Mouse (Mus musculus) erythroid progenitor cell, adult 5-6 weeks (primary cell): ENCODE results near the gene Eif2b2. TPM values are rescaled to one million over a fixed set of nuclear protein-coding genes. Genes with fewer than 3 reads are reported as not detected.

Experiments
- ATAC-seq: replicated peaks from 2 replicates; pipeline ENCODE4 v1.8.0; 2016; ENCODE audit warnings: moderate number of reproducible peaks, mild to moderate bottlenecking, moderate TSS enrichment, inconsistent platforms; ENCODE audit not compliant: poor library complexity, low FRiP score, severe bottlenecking
- total RNA-seq, 2 experiments: library from RNA; stranded (forward) in 1 of 2; stranded (reverse) in 1 of 2; fragments of 150-400 nt in 1 of 2; fragments of 186-747, 209-891 nt in 1 of 2; gene quantifications; 2 replicates each; pipeline versions ENCODE4 v1.2.3 to v1.2.4; 2015 to 2017; ENCODE audit warnings: low replicate concordance in 2 of 2

Gene Eif2b2
- total RNA-seq, 2 experiments from 2014 or later = 10.9 to 48.4 TPM

DNA sequence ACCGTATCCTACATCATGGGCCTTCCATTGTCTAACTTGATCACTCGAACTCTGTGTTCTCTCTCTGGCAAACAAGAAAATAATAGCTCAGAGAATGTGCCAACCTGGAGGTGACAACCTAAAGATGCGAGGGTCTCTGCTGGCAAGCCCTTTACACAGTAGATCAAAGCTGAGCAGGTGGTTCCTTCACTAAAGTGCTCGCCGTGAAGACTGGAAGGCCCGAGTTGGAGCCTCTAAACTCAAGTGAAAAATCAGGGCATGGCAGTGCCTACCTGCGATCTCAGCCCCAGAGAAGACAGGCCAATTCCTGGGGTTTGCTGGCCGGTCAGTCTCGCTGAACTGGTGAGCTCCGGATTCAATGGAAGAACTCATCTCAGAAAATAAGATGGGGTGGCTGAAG, 26.1 kb upstream of the Eif2b2 start:
- ATAC-seq = no peak

DNA sequence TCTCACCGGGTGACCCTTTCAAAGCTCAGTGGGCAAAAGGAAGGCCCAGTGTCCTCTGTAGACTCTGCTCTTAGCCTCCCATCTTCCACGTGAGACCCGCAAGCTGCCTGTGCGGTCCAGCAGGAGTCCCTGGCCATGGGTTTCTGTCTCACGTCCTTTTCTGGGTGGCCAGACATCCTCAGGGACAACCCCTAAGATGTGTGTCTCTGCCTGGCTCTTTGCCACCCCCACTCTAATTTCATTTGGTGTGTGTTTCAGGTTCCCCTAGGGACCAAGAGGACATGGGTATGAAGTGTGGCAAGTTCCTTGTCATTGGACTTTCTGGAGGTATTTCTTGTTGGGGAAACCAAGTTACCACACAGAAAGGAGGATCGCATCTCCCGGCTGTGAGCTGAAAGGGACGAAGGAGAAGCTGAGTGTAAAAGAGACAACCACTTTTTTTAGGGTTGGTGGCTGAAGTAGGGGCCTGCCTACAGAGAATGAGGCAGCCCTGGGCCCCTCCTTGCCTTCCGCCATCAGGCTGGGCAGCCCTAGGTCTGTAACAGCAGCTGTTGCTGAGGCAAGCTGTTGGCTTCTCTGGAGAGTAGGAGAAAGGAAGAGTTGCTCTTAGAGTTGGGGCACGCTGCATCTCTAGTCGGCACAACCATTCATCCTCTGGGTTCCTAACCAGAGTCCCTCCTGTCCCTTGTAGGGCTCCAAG, 25.2 kb upstream of the Eif2b2 start:
- no peak for ATAC-seq

DNA sequence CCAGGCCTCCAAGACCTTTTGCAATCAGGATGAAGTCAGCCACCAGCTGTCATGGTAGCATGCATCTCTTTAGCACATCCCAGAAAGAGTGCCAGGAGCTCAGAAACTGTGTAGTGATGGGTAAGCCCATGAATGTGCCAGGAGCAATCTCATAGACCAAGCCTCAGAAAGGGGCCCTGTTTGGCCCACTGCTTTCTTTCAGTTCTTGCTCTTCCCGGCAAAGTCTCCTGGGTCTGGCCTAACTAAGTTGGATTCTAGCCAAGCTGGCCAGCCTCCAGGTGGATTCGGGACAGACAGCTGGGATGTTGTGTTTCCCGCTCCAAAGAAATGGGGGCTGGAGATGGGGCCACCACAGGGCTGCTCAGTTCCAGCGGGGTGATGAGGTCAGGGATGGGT, 24.7 kb upstream of the Eif2b2 start:
- ATAC-seq = no peak

DNA sequence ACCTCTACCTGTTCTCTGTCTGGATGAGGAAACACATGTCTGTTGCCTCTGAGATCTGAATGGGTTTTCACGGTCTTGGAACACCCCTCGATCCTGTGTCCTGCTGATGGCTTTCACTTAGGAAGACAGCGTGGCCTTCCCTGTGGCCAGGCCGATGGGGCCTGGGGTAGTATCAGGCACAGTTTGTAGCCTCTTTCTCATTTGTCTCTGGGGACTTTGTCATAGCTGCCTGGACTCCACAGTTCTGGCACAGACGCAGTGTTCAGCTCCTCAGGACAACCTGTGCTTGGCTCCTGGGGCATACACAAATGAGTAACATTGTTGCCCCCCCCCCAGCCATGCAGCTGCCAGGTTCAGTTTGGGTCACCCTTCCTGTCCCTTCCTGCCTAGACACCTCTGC, 24.2 kb upstream of the Eif2b2 start:
- no peak for ATAC-seq

DNA sequence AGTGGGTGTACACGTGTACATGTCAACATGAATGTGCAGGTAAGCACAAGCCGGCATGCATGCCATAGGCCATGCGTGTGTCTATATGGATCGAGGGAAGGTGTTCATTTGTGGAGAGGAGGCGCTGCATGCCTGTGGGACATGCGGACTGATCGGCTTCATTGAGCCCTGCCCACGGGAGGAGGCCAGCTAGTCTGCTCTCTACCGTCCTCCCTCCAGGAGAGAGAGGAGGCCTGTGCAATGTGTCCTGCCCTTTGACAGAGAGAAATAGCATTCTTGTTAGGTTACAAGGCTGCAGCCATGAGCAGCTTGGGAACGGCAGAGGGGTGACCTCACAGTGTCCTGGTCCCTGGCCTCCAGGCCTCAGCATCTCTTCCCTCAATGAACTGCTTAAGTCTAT, 23.1 kb upstream of the Eif2b2 start:
- ATAC-seq = no peak

DNA sequence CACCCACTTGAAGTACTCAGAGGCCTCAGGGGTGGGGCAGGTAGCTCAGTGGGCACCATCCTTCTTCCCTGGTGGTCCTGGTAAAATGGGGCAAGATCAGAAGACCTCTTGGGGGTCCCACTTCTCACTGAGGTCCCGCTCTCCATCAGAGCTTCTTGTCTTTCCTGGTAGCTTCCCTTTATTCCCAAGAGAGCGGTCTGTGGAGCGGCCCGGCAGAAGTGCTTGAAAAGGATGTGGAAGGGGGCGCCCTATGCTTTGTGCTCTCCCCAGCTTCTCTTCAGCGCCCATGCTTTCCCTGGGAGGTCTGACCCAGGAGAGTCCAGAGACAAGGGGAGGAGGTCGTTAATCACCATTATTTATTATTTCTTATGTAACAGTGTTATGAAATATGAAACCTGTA, 21.9 kb upstream of the Eif2b2 start:
- ATAC-seq = no peak

DNA sequence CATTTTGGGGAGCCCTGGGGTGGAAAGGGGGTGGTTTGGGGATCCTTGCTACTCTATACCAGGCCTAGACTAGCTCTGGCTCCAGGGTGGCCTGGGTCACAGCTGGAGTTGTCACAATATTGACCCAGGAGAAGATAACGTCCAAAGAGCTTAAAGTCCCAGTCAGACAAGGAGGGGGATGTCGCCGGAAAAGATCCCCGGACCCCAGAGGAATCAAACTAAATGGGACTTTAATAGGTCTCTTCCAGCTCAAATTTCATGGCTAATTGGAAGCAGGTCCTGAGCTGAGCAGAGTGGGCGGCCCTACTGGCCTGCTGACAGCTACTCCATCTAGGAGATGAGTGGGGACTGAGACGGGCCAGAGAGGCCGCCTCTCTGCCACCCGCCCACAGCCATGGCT, 21.3 kb upstream of the Eif2b2 start:
- no peak for ATAC-seq

DNA sequence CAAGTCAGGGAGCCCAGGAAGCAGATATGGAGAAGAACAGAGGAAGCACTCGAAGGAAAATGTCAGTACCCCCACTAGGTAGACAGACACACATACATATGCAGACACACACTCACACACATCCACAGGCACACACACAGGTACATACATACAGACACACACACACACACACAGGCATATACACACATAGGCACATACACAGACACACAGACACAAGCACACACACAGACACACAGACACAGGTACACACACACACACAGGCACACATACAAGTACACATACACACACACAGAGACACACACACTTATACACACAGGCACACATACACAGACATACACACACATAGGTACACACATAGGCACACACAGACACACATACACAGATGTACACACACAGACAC, 19.3 kb upstream of the Eif2b2 start:
- no peak for ATAC-seq

DNA sequence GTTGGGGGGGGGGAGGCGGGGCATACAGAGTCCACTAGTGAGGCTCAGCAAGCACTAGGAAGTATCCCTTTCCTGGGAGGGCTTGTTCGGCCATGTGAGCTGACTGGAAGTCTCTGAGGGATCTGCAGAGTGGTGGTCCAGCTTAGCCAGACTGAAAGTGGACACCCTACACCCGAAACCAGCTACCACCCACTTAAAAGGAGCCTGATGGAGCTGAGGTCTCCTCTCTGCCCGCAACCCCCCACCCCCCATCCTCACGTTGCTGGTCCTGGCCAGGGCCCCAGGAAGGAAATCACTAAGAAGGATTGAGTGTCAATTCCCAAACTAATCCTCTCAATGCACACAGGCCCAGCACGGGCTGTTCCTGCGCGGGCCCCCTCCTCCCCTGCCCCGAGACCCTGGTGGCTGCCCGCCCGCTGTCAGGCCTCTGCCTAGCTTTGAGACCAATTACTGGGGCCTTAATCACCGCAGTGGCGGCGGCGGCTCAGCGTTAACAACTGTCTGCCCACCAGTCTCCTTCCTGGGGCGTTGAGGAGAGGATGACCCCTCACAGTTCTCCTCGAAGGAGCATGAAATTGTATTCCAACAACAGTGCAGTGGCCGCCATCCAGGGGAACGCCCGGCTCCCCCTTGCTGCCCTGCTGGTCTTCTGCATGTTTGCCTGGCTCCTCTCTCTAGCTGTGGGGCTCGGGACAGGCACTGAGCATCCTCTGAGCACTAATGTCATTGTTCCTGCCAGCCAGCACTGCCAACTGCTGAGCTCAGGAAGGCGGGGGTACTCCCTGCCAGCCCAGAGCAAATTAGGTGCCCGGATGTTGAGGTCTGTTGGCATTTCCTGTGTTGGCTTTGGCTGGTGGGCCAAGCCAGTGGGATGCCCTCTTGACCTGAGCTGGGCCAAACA, 18.1 kb upstream of the Eif2b2 start:
- ATAC-seq = no peak

DNA sequence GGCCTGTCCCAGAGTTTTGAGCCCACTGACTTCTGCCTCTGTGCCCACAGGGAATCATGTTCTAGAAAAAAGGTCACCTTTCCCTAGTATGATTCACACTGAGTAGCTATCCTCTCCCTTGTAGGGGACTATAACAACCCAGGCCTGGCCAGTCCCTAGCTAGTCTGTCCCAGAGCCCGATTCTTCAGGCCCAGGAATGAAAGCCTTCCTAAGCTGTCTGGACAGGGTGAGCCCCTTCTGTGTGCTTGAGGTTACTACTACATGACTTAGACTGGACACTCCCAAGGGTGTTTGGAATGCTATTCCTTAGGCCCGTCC, 17.5 kb upstream of the Eif2b2 start:
- ATAC-seq = no peak

DNA sequence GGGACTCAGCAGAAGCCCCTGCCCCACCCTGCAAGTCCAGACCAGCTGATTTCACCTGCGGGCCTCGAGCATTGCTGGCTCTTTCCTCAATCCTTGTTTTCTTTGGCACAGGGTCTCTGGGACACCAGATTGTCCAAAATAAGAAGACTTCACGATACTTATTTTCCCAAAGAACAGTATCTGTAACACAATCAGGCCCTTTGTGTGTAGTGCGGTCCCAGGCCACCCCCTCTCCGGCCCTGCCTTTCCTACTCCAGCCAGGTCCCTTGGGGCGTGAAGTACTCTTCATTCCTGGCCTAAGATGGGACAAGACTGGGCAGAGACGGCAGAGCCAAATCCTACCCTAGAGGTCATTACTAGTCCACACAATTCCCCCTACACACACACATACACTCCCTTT, 17.1 kb upstream of the Eif2b2 start:
- ATAC-seq = no peak

DNA sequence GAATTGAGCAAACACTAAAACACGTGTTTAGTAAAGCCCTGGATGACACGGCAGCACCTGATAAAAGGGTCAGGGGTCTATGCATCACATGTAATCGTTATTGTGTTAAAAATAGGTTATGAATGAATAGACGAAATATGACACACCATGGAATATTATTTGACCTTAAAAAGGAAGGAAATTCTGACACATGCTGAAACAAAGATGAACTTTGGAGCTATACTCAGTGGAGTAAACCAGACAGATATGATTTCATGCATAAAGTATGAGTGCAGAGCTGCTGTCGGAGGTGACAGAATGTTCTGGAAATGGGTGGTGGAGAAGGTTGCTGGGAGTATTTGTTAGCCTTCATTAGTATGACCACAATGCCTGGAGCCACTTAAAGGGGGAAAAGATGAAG, 15.6 kb upstream of the Eif2b2 start:
- ATAC-seq = no peak

DNA sequence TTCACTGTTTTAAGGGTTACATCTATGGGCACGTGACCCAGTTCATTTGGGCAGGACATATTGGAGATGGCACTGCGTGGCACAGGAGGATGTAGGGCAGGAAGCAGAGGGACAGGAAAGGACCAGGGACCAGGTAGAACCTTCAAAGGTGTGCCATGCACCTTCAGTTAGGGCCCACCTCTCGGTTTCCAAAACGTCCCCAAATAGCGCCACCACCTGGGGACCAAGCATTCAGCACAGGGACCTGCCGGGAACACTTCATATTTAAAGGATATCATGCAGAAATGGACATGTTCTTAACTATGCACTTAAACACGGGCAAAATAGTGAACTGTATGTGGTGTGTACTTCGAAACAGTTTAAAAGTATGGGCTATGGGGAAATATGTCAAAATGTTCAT, 15.2 kb upstream of the Eif2b2 start:
- ATAC-seq = no peak

DNA sequence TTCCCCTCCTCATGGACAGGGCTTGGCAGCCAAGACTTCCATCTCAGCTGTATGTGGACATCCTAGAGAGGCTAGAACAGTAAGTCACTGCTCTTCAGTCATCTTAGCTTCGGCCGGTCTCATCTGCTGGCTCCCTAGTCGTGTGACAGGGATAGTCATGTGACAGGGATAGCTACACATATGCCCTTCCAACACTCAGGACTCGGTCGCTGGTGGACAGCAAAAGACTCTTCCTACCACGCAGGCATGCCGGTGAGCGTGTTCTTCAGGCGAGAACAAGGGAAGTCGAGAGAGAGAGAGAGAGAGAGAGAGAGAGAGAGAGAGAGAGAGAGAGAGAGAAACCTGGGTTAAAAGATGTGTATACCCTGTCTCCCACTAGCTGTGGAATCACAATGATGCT, 13.9 kb upstream of the Eif2b2 start:
- no peak for ATAC-seq

DNA sequence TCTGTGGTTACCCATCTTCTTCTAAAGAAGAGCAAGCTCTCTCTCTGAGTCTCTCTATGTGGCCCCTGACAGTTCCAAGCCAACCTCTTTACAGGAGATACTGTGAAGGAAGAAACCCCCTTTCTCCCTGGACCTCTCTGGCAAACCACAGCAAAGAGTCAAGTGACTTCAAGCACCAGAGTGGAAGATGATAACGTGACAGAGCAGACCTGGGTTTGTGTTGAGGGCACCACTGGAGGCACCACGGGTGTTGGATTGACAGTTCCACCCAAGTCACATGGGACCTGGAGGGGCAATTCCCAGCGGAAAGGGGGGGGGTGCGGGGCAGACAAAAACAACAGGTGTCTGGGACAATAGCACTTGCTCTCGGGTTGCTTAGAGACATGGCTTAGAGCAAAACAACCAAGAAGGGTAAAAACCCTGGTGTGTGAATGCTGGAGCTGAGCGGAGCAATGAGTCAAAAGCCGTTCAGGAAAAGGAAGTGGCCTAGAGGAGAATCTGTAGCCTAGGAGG, 10.5 kb upstream of the Eif2b2 start:
- no peak for ATAC-seq

DNA sequence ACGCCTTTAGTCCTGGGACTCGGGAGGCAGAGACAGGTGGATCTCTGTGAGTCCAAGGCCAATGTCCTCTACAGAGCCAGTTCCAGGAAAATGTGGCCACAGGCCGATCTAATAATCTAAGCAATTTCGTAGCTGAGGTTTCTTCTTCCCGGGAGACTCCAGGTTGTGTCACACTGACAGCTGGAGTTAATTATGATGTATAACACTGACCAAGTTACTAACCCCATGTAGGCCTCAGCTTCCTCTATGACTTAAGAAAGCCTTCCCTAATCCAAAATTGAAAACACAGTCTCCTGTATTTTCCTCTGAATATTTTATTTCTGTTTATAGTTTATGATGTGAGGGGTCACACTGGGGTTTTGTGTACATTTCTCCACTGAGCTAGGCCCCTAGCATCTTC, 4.2 kb upstream of the Eif2b2 start:
- no peak for ATAC-seq

DNA sequence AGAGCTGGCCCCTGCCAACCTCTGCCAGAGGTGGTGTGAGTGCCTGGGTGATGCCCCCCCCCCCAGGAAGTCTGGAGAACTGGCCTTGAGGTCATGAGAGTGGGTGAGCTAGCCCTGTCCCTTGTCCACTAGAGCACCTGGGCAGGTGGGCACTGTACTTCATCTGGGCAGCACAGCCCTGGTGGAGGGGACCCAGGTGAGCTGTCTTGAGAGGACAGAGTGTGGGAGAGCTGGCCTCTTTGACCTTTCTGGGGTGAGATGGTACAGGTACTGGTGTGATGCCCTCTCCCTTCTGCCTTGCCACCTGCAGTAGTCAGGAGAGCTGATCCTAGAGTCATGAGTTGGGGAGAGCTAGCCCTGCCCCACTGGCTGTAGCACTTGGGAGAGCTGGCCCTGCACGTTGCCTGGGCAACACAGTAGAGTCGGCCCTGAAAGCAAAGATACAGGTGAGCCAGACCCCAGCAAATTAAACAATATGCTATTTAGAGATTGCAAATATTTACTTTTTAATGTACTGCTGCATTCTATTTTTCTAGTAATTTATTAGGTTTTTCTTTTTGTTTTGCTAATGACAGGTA, 1.5 kb upstream of the Eif2b2 start:
- ATAC-seq = no peak

DNA sequence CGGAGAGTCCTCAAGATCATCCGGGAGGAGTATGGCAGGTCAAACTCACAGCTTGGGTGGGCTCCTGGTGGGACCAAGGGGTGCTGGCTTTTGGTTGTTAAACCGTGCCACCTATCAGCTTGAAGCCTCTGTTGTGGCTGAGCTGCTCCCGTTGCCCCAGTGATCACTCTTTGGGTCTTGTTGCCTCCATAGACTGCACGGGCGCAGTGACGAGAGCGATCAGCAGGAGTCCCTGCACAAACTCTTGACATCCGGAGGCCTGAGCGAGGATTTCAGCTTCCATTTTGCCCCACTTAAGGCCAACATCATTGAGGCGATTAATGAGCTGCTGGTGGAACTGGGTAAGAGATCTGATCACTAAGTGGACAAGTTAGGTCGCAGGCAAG, 617 bp downstream of the Eif2b2 start:
- ATAC-seq = peak; percentile 10; the same call in 1 of the 2 replicates

DNA sequence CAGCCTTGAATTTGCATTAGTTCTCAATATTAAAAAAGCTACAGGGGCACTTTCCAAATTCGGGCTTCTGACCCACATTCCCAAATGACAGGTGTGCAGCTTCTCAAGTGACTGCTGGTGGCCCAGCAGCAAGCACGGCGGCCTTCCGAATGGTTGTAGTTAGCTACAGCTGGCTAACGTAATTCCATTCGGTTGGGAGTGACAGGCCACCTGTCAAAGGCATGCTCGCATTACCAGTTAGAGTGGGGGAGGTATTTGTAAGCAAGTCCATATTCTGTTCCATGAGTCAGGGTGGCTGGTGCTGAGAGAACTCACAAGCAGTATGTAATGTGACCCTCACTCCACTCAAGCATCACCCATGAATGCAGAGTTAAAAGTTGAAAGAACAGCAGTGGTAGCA, 7.9 kb downstream of the Eif2b2 start:
- no peak for ATAC-seq

DNA sequence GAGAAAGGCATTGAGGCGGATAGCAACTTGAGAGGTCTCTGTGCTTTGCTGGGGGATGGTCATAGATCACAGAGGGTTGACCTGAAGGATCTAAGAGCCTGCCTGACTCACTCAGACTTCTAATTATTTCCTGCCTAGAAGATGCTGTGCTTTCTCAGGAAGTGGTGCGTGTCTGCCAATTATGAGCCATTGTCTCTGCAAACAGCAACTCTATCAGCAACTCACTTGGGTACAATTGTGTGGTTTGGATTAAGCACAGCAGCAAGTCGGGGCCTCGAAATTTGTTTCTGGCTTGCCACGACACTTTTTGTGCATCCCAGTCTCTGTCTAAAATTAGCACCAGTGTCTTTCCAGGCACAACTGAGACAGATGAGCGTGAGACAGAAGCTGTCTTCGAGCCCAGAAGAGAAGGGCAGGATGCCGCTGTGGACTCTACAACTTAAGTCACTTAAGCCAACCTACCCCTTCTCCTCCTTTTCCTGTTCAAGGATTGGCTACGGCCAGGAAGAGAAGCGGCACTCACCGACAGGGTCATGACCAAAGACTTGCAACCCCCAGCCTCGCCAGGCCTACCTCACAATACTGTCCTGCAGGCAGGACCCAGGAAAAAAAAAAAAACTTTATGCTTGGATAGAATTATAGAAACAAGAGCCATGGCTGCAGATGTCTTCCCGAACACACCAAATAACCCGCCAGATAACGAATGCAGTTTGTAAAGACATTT, 8.8 kb downstream of the Eif2b2 start:
- ATAC-seq = no peak
